Mouse (Mus musculus) liver, embryonic 11.5 days (tissue): Measurements from ENCODE around the gene Tle3. TPM values are rescaled to one million over a fixed set of nuclear protein-coding genes. Genes with fewer than 3 reads are reported as not detected.

Source experiments
- ATAC-seq: fragments of 200-750 bp; cut with Nextera tagmentation; replicated peaks from 2 replicates; pipeline ENCODE4 v1.8.0; 2017; ENCODE audit warnings: moderate number of reproducible peaks, mild to moderate bottlenecking, moderate TSS enrichment, moderate library complexity; ENCODE audit not compliant: low FRiP score
- DNase-seq: peaks from one replicate; pipeline ENCODE4 v3.0.0-alpha.2; 2017; ENCODE audit warnings: low spot score
- H3K27ac ChIP-seq: fragments of 300-500 bp; sonication (generic); 2 replicates; pipeline ENCODE4 v1.5.1; 2014; ENCODE audit warnings: mild to moderate bottlenecking, low read depth, low read length, control low read depth
- H3K27me3 ChIP-seq: fragments of 300-500 bp; sonication (generic); replicated peaks from 2 replicates; pipeline ENCODE4 v1.6.1; 2014; ENCODE audit warnings: low read length, mixed read lengths; ENCODE audit not compliant: control insufficient read depth, insufficient read depth
- H3K36me3 ChIP-seq: fragments of 300-500 bp; sonication (generic); 2 replicates; pipeline ENCODE4 v1.6.1; 2014; ENCODE audit warnings: mild to moderate bottlenecking, low read length, moderate library complexity, mixed read lengths; ENCODE audit not compliant: control insufficient read depth, insufficient read depth
- H3K4me1 ChIP-seq: fragments of 300-500 bp; sonication (generic); replicated peaks from 2 replicates; pipeline ENCODE4 v1.6.1; 2014; ENCODE audit warnings: low read length, mixed read lengths; ENCODE audit not compliant: control insufficient read depth, insufficient read depth
- H3K4me2 ChIP-seq: fragments of 300-500 bp; sonication (generic); 2 replicates; pipeline ENCODE4 v1.6.1; 2014; ENCODE audit warnings: mild to moderate bottlenecking, control low read depth, moderate library complexity
- H3K4me3 ChIP-seq: fragments of 300-500 bp; sonication (generic); 2 replicates; pipeline ENCODE4 v1.5.1; 2014; ENCODE audit warnings: low read depth, low read length, control low read depth
- H3K9ac ChIP-seq: fragments of 300-500 bp; sonication (generic); 2 replicates; pipeline ENCODE4 v1.6.1; 2014; ENCODE audit warnings: low read depth, low read length, control low read depth
- H3K9me3 ChIP-seq: fragments of 300-500 bp; sonication (generic); 2 replicates; pipeline ENCODE4 v1.6.1; 2016; ENCODE audit warnings: low read length, inconsistent platforms, mixed read lengths; ENCODE audit not compliant: control insufficient read depth
- WGBS: fragments of 180-500 bp; shearing (Covaris S2); extraction: QIAGEN DNeasy Blood & Tissue Kit; methylation state at CpG from one replicate; pipeline ENCODE4 v1.1.7; 2014; 5-methylcytosine and 5-hydroxymethylcytosine counted together
- polyA plus RNA-seq: library from polyadenylated mRNA; unstranded; fragments of >200 nt; fragmentation: Nextera tagmentation; extraction: Ambion mirVana; gene quantifications from 2 replicates; pipeline ENCODE4 v1.2.1, GENCODE M21; 2014

Gene Tle3
- polyA plus RNA-seq, 1 experiment from 2014 or later, result 15.8 TPM

- ATAC-seq (no peak), DNase-seq (no peak)
- Histone ChIP-seq H3K27ac (no peak overlapping the region), H3K36me3 (peaks cover 8% of the 10 kb centered on the region; the same call in 1 of the 2 replicates), H3K9ac (no peak overlapping the region), H3K4me1 (peaks cover 22% of the 10 kb centered on the region), H3K4me2 (no peak overlapping the region), H3K27me3 (no peaks in the 10 kb centered on the region; the same call in 1 of the 2 replicates), H3K4me3 (no peak overlapping the region), H3K9me3 (no peaks in the 10 kb centered on the region)
- 65% methylated on average over 6 of the region's 6 CpGs for WGBS
Measured at GRCm38 (mm10) chr9:61392338-61392620, 20.1 kb downstream of the Tle3 start.

- H3K4me1 ChIP-seq, result peaks cover 16% of the 10 kb centered on the region; the same call in 1 of the 2 replicates
- no peak overlapping the region for H3K4me3 ChIP-seq
- no peak for DNase-seq
- H3K4me2 ChIP-seq, result no peak overlapping the region
- ATAC-seq, result no peak
- 76% methylated on average over 6 of the region's 6 CpGs for WGBS
- peaks cover 8% of the 10 kb centered on the region; the same call in 1 of the 2 replicates for H3K36me3 ChIP-seq
- no peak overlapping the region for H3K9ac ChIP-seq
- no peaks in the 10 kb centered on the region for H3K9me3 ChIP-seq
- no peaks in the 10 kb centered on the region for H3K27me3 ChIP-seq
- H3K27ac ChIP-seq, result no peak overlapping the region
Measured at GRCm38 (mm10) chr9:61393161-61393560, 21.0 kb downstream of the Tle3 start.

- DNase-seq, result no peak
- Histone ChIP-seq H3K4me3 (no peak overlapping the region), H3K9me3 (no peaks in the 10 kb centered on the region), H3K27ac (no peak overlapping the region), H3K4me1 (peaks cover 14% of the 10 kb centered on the region; the same call in 1 of the 2 replicates), H3K9ac (no peak overlapping the region), H3K36me3 (peaks cover 8% of the 10 kb centered on the region; the same call in 1 of the 2 replicates), H3K4me2 (no peak overlapping the region), H3K27me3 (no peaks in the 10 kb centered on the region)
- 94% methylated on average over 5 of the region's 5 CpGs for WGBS
- no peak for ATAC-seq
Measured at GRCm38 (mm10) chr9:61393847-61394246, 21.7 kb downstream of the Tle3 start.

GRCm38 (mm10) chr9:61395071-61395470 is 22.9 kb downstream of the Tle3 start:
- DNase-seq, result no peak
- no peaks in the 10 kb centered on the region for H3K9me3 ChIP-seq
- no peaks in the 10 kb centered on the region for H3K27me3 ChIP-seq
- no peak overlapping the region for H3K4me2 ChIP-seq
- H3K4me1 ChIP-seq, result peaks cover 10% of the 10 kb centered on the region; the same call in 1 of the 2 replicates
- H3K36me3 ChIP-seq, result peaks cover 10% of the 10 kb centered on the region; the same call in 1 of the 2 replicates
- no peak overlapping the region for H3K9ac ChIP-seq
- no peak overlapping the region for H3K27ac ChIP-seq
- H3K4me3 ChIP-seq, result no peak overlapping the region
- ATAC-seq, result no peak
- 87% methylated on average over 3 of the region's 3 CpGs for WGBS

- H3K4me3 ChIP-seq, result no peak overlapping the region
- no peaks in the 10 kb centered on the region for H3K27me3 ChIP-seq
- H3K9me3 ChIP-seq, result no peaks in the 10 kb centered on the region
- H3K27ac ChIP-seq, result no peak overlapping the region
- ATAC-seq, result no peak
- no peak overlapping the region for H3K4me2 ChIP-seq
- peaks cover 11% of the 10 kb centered on the region; the same call in 1 of the 2 replicates for H3K36me3 ChIP-seq
- DNase-seq, result no peak
- no peak overlapping the region for H3K9ac ChIP-seq
- 62% methylated on average over 13 of the region's 13 CpGs for WGBS
- peaks cover 10% of the 10 kb centered on the region; the same call in 1 of the 2 replicates for H3K4me1 ChIP-seq
Measured at GRCm38 (mm10) chr9:61396474-61396873, 24.3 kb downstream of the Tle3 start.

- no peak overlapping the region for H3K4me2 ChIP-seq
- H3K9me3 ChIP-seq, result no peaks in the 10 kb centered on the region
- no peak overlapping the region for H3K9ac ChIP-seq
- DNase-seq (no peak), ATAC-seq (no peak)
- H3K27ac ChIP-seq, result no peak overlapping the region
- WGBS, result 85% methylated on average over 4 of the region's 4 CpGs
- no peaks in the 10 kb centered on the region for H3K27me3 ChIP-seq
- H3K4me1 ChIP-seq, result peaks cover 3% of the 10 kb centered on the region; the same call in 1 of the 2 replicates
- no peak overlapping the region for H3K4me3 ChIP-seq
- peaks cover 11% of the 10 kb centered on the region; the same call in 1 of the 2 replicates for H3K36me3 ChIP-seq
Measured at GRCm38 (mm10) chr9:61397130-61397529, 25.0 kb downstream of the Tle3 start.

GRCm38 (mm10) chr9:61398160-61398559 is 26.0 kb downstream of the Tle3 start:
- Histone ChIP-seq H3K36me3 (peaks cover 11% of the 10 kb centered on the region; the same call in 1 of the 2 replicates), H3K4me1 (0 out of 2 replicates have a peak, but pooled peaks cover 3% of the 10 kb centered on the region), H3K9me3 (no peaks in the 10 kb centered on the region), H3K4me3 (no peak overlapping the region), H3K4me2 (no peak overlapping the region), H3K9ac (no peak overlapping the region), H3K27ac (no peak overlapping the region), H3K27me3 (no peaks in the 10 kb centered on the region)
- DNase-seq (no peak), ATAC-seq (no peak)
- WGBS, result 89% methylated on average over 9 of the region's 9 CpGs

GRCm38 (mm10) chr9:61400132-61400531 is 28.0 kb downstream of the Tle3 start:
- no peak overlapping the region for H3K4me3 ChIP-seq
- peaks cover 6% of the 10 kb centered on the region; the same call in 1 of the 2 replicates for H3K36me3 ChIP-seq
- H3K9ac ChIP-seq, result no peak overlapping the region
- ATAC-seq (no peak), DNase-seq (no peak)
- H3K9me3 ChIP-seq, result no peaks in the 10 kb centered on the region
- H3K27me3 ChIP-seq, result no peaks in the 10 kb centered on the region
- H3K4me1 ChIP-seq, result 0 out of 2 replicates have a peak, but pooled peaks cover 3% of the 10 kb centered on the region
- no peak overlapping the region for H3K4me2 ChIP-seq
- H3K27ac ChIP-seq, result no peak overlapping the region
- WGBS, result 91% methylated on average over 7 of the region's 7 CpGs

GRCm38 (mm10) chr9:61401664-61402063 is 29.5 kb downstream of the Tle3 start:
- Histone ChIP-seq H3K36me3 (peaks cover 18% of the 10 kb centered on the region; the same call in 1 of the 2 replicates), H3K4me3 (no peak overlapping the region), H3K4me1 (0 out of 2 replicates have a peak, but pooled peaks cover 3% of the 10 kb centered on the region), H3K27me3 (no peaks in the 10 kb centered on the region), H3K27ac (no peak overlapping the region), H3K4me2 (no peak overlapping the region), H3K9me3 (no peaks in the 10 kb centered on the region), H3K9ac (no peak overlapping the region)
- WGBS, result 74% methylated on average over 9 of the region's 9 CpGs
- DNase-seq (no peak), ATAC-seq (no peak)
